Mouse (Mus musculus) MEL (cell line): Measurements from ENCODE around the gene St6galnac3. TPM values are rescaled to one million over a fixed set of nuclear protein-coding genes. Genes with fewer than 3 reads are reported as not detected.

Experiments used
- DNase-seq: peaks from one replicate; pipeline ENCODE4 v3.0.0; 2011; ENCODE audit warnings: low read depth, low spot score
- H3K27ac ChIP-seq: 2 replicates; pipeline ENCODE4 v1.5.1; 2012; ENCODE audit warnings: low read depth, mild to moderate bottlenecking, control low read depth, low read length, moderate library complexity; ENCODE audit not compliant: control insufficient read depth
- H3K27me3 ChIP-seq, 2 experiments: fragments of 150-350 bp in 1 of 2; sonication (generic) in 1 of 2; 2 replicates each; pipeline ENCODE4 v1.6.1; 2012; ENCODE audit warnings: low read length in 2 of 2, mild to moderate bottlenecking in 2 of 2, improper control_type of control experiment in 1 of 2, moderate library complexity in 1 of 2; ENCODE audit not compliant: insufficient read depth in 2 of 2, control insufficient read depth in 1 of 2
- H3K36me3 ChIP-seq, 2 experiments: 2 replicates each; pipeline ENCODE4 v1.6.1; 2012 to 2014; ENCODE audit warnings: low read length in 2 of 2, improper control_type of control experiment in 1 of 2, inconsistent platforms in 1 of 2, mild to moderate bottlenecking in 1 of 2; ENCODE audit not compliant: insufficient read depth in 2 of 2, control insufficient read depth in 1 of 2
- H3K4me1 ChIP-seq, 2 experiments: fragments of 150-350 bp in 1 of 2; sonication (generic) in 1 of 2; 2 replicates each; pipeline ENCODE4 v1.6.1; 2012; ENCODE audit warnings: low read length in 2 of 2, improper control_type of control experiment in 1 of 2, mild to moderate bottlenecking in 1 of 2; ENCODE audit not compliant: insufficient read depth in 2 of 2, control insufficient read depth in 1 of 2
- H3K4me3 ChIP-seq, 2 experiments: fragments of 150-350 bp in 1 of 2; sonication (generic) in 1 of 2; 2 replicates each; pipeline ENCODE4 v1.5.1; 2012; ENCODE audit warnings: low read depth in 2 of 2, low read length in 2 of 2, mild to moderate bottlenecking in 2 of 2, moderate library complexity in 2 of 2, control low read depth in 1 of 2, improper control_type of control experiment in 1 of 2; ENCODE audit not compliant: control insufficient read depth in 1 of 2, insufficient read depth in 1 of 2
- H3K79me2 ChIP-seq: 2 replicates; pipeline ENCODE4 v1.6.1; 2012; ENCODE audit warnings: mild to moderate bottlenecking, low read length, moderate library complexity; ENCODE audit not compliant: control insufficient read depth, poor library complexity, insufficient read depth
- H3K9ac ChIP-seq: 2 replicates; pipeline ENCODE4 v1.6.1; 2012; ENCODE audit warnings: low read depth, mild to moderate bottlenecking, control low read depth, low read length, moderate library complexity; ENCODE audit not compliant: control insufficient read depth, poor library complexity, severe bottlenecking
- H3K9me3 ChIP-seq: fragments of 150-350 bp; sonication (generic); replicated peaks from 2 replicates; pipeline ENCODE4 v1.6.1; 2012; ENCODE audit warnings: mild to moderate bottlenecking, low read length, improper control_type of control experiment, moderate library complexity; ENCODE audit not compliant: insufficient read depth
- CHD1 ChIP-seq: IDR thresholded peaks from 2 replicates; pipeline ENCODE4 v1.6.1; 2012; ENCODE audit warnings: low read depth, mild to moderate bottlenecking, inconsistent platforms, low read length, improper control_type of control experiment
- CHD2 ChIP-seq: IDR thresholded peaks from 2 replicates; pipeline ENCODE4 v1.6.1; 2011; ENCODE audit warnings: low read length, improper control_type of control experiment
- E2F4 ChIP-seq: IDR thresholded peaks from 2 replicates; pipeline ENCODE4 v1.6.1; 2011; ENCODE audit warnings: low read depth, low read length, improper control_type of control experiment, borderline replicate concordance
- ETS1 ChIP-seq: IDR thresholded peaks from 2 replicates; pipeline ENCODE4 v1.6.1; 2012; ENCODE audit warnings: low read depth, mild to moderate bottlenecking, inconsistent platforms, low read length, improper control_type of control experiment, moderate library complexity
- GATA1 ChIP-seq: IDR thresholded peaks from 2 replicates; pipeline ENCODE4 v1.6.1; 2011; ENCODE audit warnings: low read depth, low read length, improper control_type of control experiment
- JUND ChIP-seq: IDR thresholded peaks from 2 replicates; pipeline ENCODE4 v1.6.1; 2011; ENCODE audit warnings: low read depth, mild to moderate bottlenecking, improper control_type of control experiment, low read length
- MAFK ChIP-seq: IDR thresholded peaks from 2 replicates; pipeline ENCODE4 v1.6.1; 2011; ENCODE audit warnings: low read depth, mild to moderate bottlenecking, low read length, improper control_type of control experiment, borderline replicate concordance
- MXI1 ChIP-seq: IDR thresholded peaks from 2 replicates; pipeline ENCODE4 v1.6.1; 2011; ENCODE audit warnings: mild to moderate bottlenecking, low read depth, low read length, improper control_type of control experiment
- MYC ChIP-seq: IDR thresholded peaks from 2 replicates; pipeline ENCODE4 v1.6.1; 2011; ENCODE audit warnings: low read depth, mild to moderate bottlenecking, low read length, improper control_type of control experiment, moderate library complexity
- NRF1 ChIP-seq: IDR thresholded peaks from 2 replicates; pipeline ENCODE4 v1.6.1; 2014; ENCODE audit warnings: low read depth, mild to moderate bottlenecking, inconsistent platforms, low read length, improper control_type of control experiment, moderate library complexity; ENCODE audit not compliant: poor library complexity, insufficient read depth, severe bottlenecking
- POLR2A ChIP-seq, 2 experiments: IDR thresholded peaks; 2 replicates each; pipeline ENCODE4 v1.6.1; 2011 to 2012; ENCODE audit warnings: low read length in 2 of 2, mild to moderate bottlenecking in 2 of 2, control low read depth in 1 of 2, improper control_type of control experiment in 1 of 2, low read depth in 1 of 2, moderate library complexity in 1 of 2; ENCODE audit not compliant: control insufficient read depth in 1 of 2, insufficient read depth in 1 of 2, poor library complexity in 1 of 2
- POLR2AphosphoS2 ChIP-seq: IDR thresholded peaks from 2 replicates; pipeline ENCODE4 v1.6.1; 2011; ENCODE audit warnings: low read length, improper control_type of control experiment
- SIN3A ChIP-seq: IDR thresholded peaks from 2 replicates; pipeline ENCODE4 v1.6.1; 2012; ENCODE audit warnings: low read length, improper control_type of control experiment, inconsistent platforms
- SMC3 ChIP-seq: IDR thresholded peaks from 2 replicates; pipeline ENCODE4 v1.6.1; 2011; ENCODE audit warnings: low read depth, low read length, improper control_type of control experiment
- TAL1 ChIP-seq: IDR thresholded peaks from 2 replicates; pipeline ENCODE4 v1.6.1; 2012; ENCODE audit warnings: mild to moderate bottlenecking, inconsistent platforms, low read length, moderate library complexity, mixed read lengths
- TBP ChIP-seq: IDR thresholded peaks from 2 replicates; pipeline ENCODE4 v1.8.0; 2011; ENCODE audit warnings: low read depth, low read length, improper control_type of control experiment
- TCF12 ChIP-seq: IDR thresholded peaks from 2 replicates; pipeline ENCODE4 v1.6.1; 2014; ENCODE audit warnings: low read depth, mild to moderate bottlenecking, inconsistent platforms, low read length, improper control_type of control experiment, moderate library complexity
- UBTF ChIP-seq: IDR thresholded peaks from 2 replicates; pipeline ENCODE4 v1.6.1; 2012; ENCODE audit warnings: low read depth, mild to moderate bottlenecking, inconsistent platforms, low read length, improper control_type of control experiment, moderate library complexity, borderline replicate concordance; ENCODE audit not compliant: insufficient read depth
- USF1 ChIP-seq: IDR thresholded peaks from 2 replicates; pipeline ENCODE4 v1.6.1; 2014; ENCODE audit warnings: low read depth, mild to moderate bottlenecking, inconsistent platforms, low read length, improper control_type of control experiment, moderate library complexity
- ZC3H11A ChIP-seq: IDR thresholded peaks from 2 replicates; pipeline ENCODE4 v1.6.1; 2012; ENCODE audit warnings: low read depth, mild to moderate bottlenecking, inconsistent platforms, low read length, improper control_type of control experiment
- ZKSCAN1 ChIP-seq: IDR thresholded peaks from 2 replicates; pipeline ENCODE4 v1.6.1; 2012; ENCODE audit warnings: low read depth, mild to moderate bottlenecking, inconsistent platforms, low read length, improper control_type of control experiment, moderate library complexity
- ZMIZ1 ChIP-seq: IDR thresholded peaks from 2 replicates; pipeline ENCODE4 v1.6.1; 2012; ENCODE audit warnings: low read depth, mild to moderate bottlenecking, inconsistent platforms, low read length, improper control_type of control experiment, moderate library complexity
- polyA plus RNA-seq, 2 experiments: library from polyadenylated mRNA; stranded (reverse) in 1 of 2; unstranded in 1 of 2; fragments of >175 nt in 1 of 2; fragments of >200 nt in 1 of 2; gene quantifications; 2 replicates each; pipeline versions ENCODE4 v1.2.1 to v1.2.4; 2012; ENCODE audit warnings: low replicate concordance in 2 of 2, low read depth in 1 of 2; ENCODE audit not compliant: insufficient read length in 2 of 2, insufficient read depth in 1 of 2, missing spikeins in 1 of 2
- total RNA-seq: library from RNA; depleted of rRNA; stranded (reverse); fragments of 300-350 nt; gene quantifications from 2 replicates; pipeline ENCODE4 v1.2.3, GENCODE M21; 2012

Gene St6galnac3
- total and polyA plus RNA-seq, 3 experiments = 7.8 to 11.4 TPM; not detected in 1

GRCm38 (mm10) chr3:153699086-153699485 lies 25.9 kb downstream of the St6galnac3 start:
- H3K36me3 ChIP-seq = peaks cover 0 to 13% of the 10 kb centered on the region in 2 experiments
- no peaks in the 10 kb centered on the region for H3K27me3 ChIP-seq
- TF ChIP-seq TCF12 = no peak
- no peak for TF ChIP-seq E2F4
- no peak for TF ChIP-seq TAL1
- no peak for TF ChIP-seq SMC3
- no peak for TF ChIP-seq MYC
- TF ChIP-seq JUND = no peak
- no peak for TF ChIP-seq ZMIZ1
- no peak for TF ChIP-seq ETS1
- TF ChIP-seq CHD2 = no peak
- no peak for TF ChIP-seq NRF1
- TF ChIP-seq MXI1 = no peak
- no peak for TF ChIP-seq ZC3H11A
- no peak for TF ChIP-seq GATA1
- TF ChIP-seq USF1 = no peak
- TF ChIP-seq CHD1 = no peak
- TF ChIP-seq MAFK = no peak
- no peak for TF ChIP-seq UBTF
- no peak for TF ChIP-seq POLR2AphosphoS2
- no peak for TF ChIP-seq SIN3A
- TF ChIP-seq ZKSCAN1 = no peak
- no peak for DNase-seq
- no peaks in the 10 kb centered on the region for H3K9me3 ChIP-seq
- H3K27ac ChIP-seq = no peak overlapping the region
- no peak overlapping the region for H3K4me3 ChIP-seq
- H3K9ac ChIP-seq = no peak overlapping the region
- H3K4me1 ChIP-seq = peaks cover 2 to 14% of the 10 kb centered on the region in 2 experiments; a peak in 3 of 4 replicates
- no peaks in the 10 kb centered on the region; the same call in 1 of the 2 replicates for H3K79me2 ChIP-seq

GRCm38 (mm10) chr3:153692978-153693377 lies 32.0 kb downstream of the St6galnac3 start:
- no peak for TF ChIP-seq ETS1
- no peak for TF ChIP-seq POLR2A (IDR thresholded peaks at IDR 0.05; ENCODE audit: control insufficient read depth in 1 of 2, insufficient read depth in 1 of 2, low read depth in 1 of 2, low read length in 2 of 2, poor library complexity in 1 of 2)
- no peak for TF ChIP-seq USF1
- no peak for TF ChIP-seq SIN3A
- TF ChIP-seq TBP = no peak
- no peak for TF ChIP-seq GATA1
- TF ChIP-seq ZKSCAN1 = no peak
- TF ChIP-seq MXI1 = no peak
- TF ChIP-seq ZMIZ1 = no peak
- Histone ChIP-seq H3K9me3 (no peaks in the 10 kb centered on the region), H3K79me2 (peaks cover 14% of the 10 kb centered on the region), H3K27ac (no peak overlapping the region), H3K9ac (no peak overlapping the region), H3K4me3 (no peak overlapping the region), H3K36me3 (peaks cover 0 to 39% of the 10 kb centered on the region in 2 experiments; a peak in 3 of 4 replicates), H3K4me1 (peaks cover 17 to 40% of the 10 kb centered on the region in 2 experiments), H3K27me3 (no peaks in the 10 kb centered on the region)
- DNase-seq = no peak
